Mouse (Mus musculus): Measurements from ENCODE around the gene Hist2h2ac. TPM values are rescaled to one million over a fixed set of nuclear protein-coding genes. Genes with fewer than 3 reads are reported as not detected.
"Not testable (repeated sequence)": the region's sequence is repeated elsewhere in the genome, so short reads cannot be mapped to it uniquely, and the experiment has no call there.

The Hist2h2ac gene
- 1.3 TPM for polyA plus RNA-seq (2012; fragmentation: generic; extraction: Trizol)

DNA sequence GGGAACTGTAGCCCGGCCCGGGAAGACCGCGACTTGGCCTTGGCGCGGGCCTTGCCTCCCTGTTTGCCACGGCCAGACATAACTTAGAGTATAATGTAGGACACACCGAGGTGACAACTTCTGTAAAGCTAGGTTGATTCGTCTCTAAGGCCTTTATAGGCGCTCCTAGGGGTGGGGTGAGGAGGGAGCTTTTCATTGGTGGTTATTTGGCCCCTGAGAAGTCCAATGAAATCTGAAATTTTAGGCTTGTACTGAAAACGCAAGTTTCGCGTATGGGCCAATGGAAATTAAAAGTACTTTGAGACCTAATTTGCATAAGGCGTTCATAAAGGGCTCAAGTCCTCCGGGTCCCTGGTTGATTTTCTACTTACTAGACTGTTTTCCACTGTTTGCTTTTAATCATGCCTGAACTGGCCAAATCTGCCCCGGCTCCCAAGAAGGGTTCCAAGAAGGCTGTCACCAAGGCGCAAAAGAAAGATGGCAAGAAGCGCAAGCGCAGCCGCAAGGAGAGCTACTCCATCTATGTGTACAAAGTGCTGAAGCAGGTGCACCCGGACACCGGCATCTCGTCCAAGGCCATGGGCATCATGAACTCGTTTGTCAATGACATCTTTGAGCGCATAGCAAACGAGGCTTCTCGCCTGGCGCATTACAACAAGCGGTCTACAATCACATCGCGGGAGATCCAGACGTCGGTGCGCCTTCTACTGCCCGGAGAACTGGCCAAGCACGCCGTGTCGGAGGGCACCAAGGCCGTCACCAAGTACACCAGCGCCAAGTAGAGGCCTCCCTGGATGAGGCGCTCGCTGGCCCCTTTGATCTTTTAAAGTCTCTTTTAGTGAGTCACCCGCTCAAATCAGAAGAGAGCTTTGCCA, at the start of gene Hist2h2ac, which contains the start of gene Hist2h2be:
Gene Hist2h2ac, minus strand, starts transcription at position 116 of the 875 bp plus-strand sequence.
Gene Hist2h2be, plus strand, starts transcription at position 355 of the 875 bp plus-strand sequence.
- Histone ChIP-seq H3ac (ENCODE audit: control insufficient read depth, insufficient read length) (peak within 1 kb of the TSS; percentile 59), H3K36me3 (ENCODE audit: control insufficient read depth, insufficient read depth) (no peaks in the 10 kb centered on the region), H3K27me3 (ENCODE audit: control insufficient read depth, insufficient read depth, insufficient read length) (no peaks in the 10 kb centered on the region), H3K79me2 (ENCODE audit: control insufficient read depth, insufficient read depth) (no peaks in the 10 kb centered on the region), H3K4me2 (ENCODE audit: low read depth) (peak within 1 kb of the TSS; percentile 96), H3K4me3 (peak within 1 kb of the TSS; percentile 47)
- TF ChIP-seq MYOD1 (IDR thresholded peaks at IDR 0.05; ENCODE audit: control insufficient read depth in 1 of 3, insufficient read length in 2 of 3, low read depth in 2 of 3), result peak in 1 of 3 experiments; percentile 49
- TF ChIP-seq USF1 (IDR thresholded peaks at IDR 0.05; ENCODE audit: low read depth), result no peak
- no peak for TF ChIP-seq MYOG (IDR thresholded peaks at IDR 0.05; ENCODE audit: control insufficient read depth in 1 of 3, insufficient read depth in 1 of 3, insufficient read length in 2 of 3, low read depth in 2 of 3)
- no peak for TF ChIP-seq MAX (IDR thresholded peaks at IDR 0.05; ENCODE audit: low read depth)
- peak; percentile 73 for TF ChIP-seq POLR2AphosphoS2 (IDR thresholded peaks at IDR 0.05; ENCODE audit: insufficient read length, low read depth)
- no peak for TF ChIP-seq SRF (IDR thresholded peaks at IDR 0.05; ENCODE audit: control insufficient read depth, insufficient read length, low read depth)
- no peak for TF ChIP-seq REST (IDR thresholded peaks at IDR 0.05; ENCODE audit: insufficient read depth, insufficient read length)
- TF ChIP-seq POLR2A (IDR thresholded peaks at IDR 0.05; ENCODE audit: insufficient read length, low read depth), result peak; percentile 69
- no peak for TF ChIP-seq TCF3 (IDR thresholded peaks at IDR 0.05; ENCODE audit: insufficient read length, low read depth)
- TF ChIP-seq TCF12 (IDR thresholded peaks at IDR 0.05; ENCODE audit: insufficient read depth, poor library complexity, severe bottlenecking), result no peak

DNA sequence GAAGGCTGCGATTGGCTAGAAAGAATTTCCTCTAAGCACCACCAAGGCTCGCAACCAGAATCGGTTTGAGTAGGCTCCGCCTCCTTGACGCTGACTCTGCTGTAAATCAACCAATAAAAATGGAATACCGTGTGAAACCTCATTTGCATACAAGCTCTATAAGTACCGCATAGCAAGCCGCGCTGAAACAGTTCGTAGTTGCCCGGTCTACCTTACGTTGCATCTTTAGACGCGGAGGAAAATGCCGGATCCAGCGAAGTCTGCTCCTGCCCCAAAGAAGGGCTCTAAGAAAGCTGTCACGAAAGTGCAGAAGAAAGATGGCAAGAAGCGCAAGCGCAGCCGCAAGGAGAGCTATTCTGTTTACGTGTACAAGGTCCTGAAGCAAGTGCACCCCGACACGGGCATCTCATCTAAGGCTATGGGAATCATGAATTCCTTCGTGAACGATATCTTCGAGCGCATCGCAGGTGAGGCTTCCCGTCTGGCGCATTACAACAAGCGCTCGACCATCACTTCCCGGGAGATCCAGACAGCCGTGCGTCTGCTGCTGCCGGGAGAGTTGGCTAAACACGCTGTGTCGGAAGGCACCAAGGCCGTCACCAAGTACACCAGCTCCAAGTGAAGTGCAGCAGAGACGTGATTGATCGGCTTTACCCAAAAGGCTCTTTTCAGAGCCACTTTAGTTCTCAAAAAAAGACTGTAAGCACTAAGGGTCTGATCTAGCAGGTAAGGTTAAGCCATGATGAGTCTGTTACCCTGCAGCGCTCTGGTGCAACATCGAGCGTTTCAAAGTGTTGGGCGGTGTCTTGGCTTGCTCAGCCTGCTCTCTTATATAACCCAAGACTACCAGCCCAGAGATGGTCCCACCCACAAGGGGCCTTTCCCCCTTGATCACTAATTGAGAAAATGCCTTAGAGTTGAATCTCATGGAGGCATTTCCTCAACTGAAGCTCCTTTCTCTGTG, 49.1 kb upstream of the Hist2h2ac start, which contains the start of gene Hist2h2bb:
Gene Hist2h2bb, plus strand, starts transcription at position 242 of the 964 bp plus-strand sequence.
- Histone ChIP-seq H3K27me3 (ENCODE audit: control insufficient read depth, insufficient read depth, insufficient read length) (no peaks in the 10 kb centered on the region), H3K4me3 (peak within 1 kb of the TSS; percentile 46), H3K4me2 (ENCODE audit: low read depth) (peak within 1 kb of the TSS; percentile 82), H3K79me2 (ENCODE audit: control insufficient read depth, insufficient read depth) (no peaks in the 10 kb centered on the region), H3K36me3 (ENCODE audit: control insufficient read depth, insufficient read depth) (no peaks in the 10 kb centered on the region), H3ac (ENCODE audit: control insufficient read depth, insufficient read length) (peak within 1 kb of the TSS; percentile 46)
- no peak for TF ChIP-seq SRF (IDR thresholded peaks at IDR 0.05; ENCODE audit: control insufficient read depth, insufficient read length, low read depth)
- TF ChIP-seq MYOG (IDR thresholded peaks at IDR 0.05; ENCODE audit: control insufficient read depth in 1 of 3, insufficient read depth in 1 of 3, insufficient read length in 2 of 3, low read depth in 2 of 3), result no peak
- no peak for TF ChIP-seq MYOD1 (IDR thresholded peaks at IDR 0.05; ENCODE audit: control insufficient read depth in 1 of 3, insufficient read length in 2 of 3, low read depth in 2 of 3)
- TF ChIP-seq POLR2AphosphoS2 (IDR thresholded peaks at IDR 0.05; ENCODE audit: insufficient read length, low read depth), result peak; percentile 99
- TF ChIP-seq POLR2A (IDR thresholded peaks at IDR 0.05; ENCODE audit: insufficient read length, low read depth), result peak; percentile 89
- no peak for TF ChIP-seq E2F4 (IDR thresholded peaks at IDR 0.05; ENCODE audit: insufficient read depth)
- 0 out of 2 replicates have a peak, but pooled peaks have one; percentile 2 for TF ChIP-seq CEBPB (IDR thresholded peaks at IDR 0.05; ENCODE audit: insufficient read depth, poor library complexity, severe bottlenecking)
- TF ChIP-seq TCF3 (IDR thresholded peaks at IDR 0.05; ENCODE audit: insufficient read length, low read depth), result no peak

DNA sequence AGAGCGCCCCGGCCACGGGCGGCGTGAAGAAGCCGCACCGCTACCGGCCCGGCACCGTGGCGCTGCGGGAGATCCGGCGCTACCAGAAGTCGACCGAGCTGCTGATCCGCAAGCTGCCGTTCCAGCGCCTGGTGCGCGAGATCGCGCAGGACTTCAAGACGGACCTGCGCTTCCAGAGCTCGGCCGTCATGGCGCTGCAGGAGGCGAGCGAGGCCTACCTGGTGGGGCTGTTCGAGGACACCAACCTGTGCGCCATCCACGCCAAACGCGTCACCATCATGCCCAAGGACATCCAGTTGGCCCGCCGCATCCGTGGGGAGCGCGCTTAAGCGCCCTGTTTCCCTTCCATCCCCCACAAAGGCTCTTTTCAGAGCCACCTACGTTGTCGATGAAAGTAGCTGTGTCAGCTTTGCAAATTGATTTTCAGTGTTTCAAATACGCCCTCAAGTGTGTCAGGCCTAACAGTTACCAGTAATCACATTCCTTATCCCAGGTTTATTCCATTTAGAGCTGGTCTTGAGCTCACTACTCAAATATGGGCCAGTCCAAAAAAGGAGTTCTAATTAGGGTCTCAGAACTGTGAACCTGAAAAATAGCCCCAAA, 48.2 kb upstream of the Hist2h2ac start:
- not testable (repeated sequence) for H3K27me3 ChIP-seq (ENCODE audit: control insufficient read depth, insufficient read depth, insufficient read length); H3K36me3 ChIP-seq (ENCODE audit: control insufficient read depth, insufficient read depth); H3K79me2 ChIP-seq (ENCODE audit: control insufficient read depth, insufficient read depth)
- TF ChIP-seq POLR2AphosphoS2 (IDR thresholded peaks at IDR 0.05; ENCODE audit: insufficient read length, low read depth) (peak; percentile 90), POLR2A (IDR thresholded peaks at IDR 0.05; ENCODE audit: insufficient read length, low read depth) (peak; percentile 84)
- H3K4me3 ChIP-seq, result peak overlapping the region; percentile 46
- peak overlapping the region; percentile 46 for H3ac ChIP-seq (ENCODE audit: control insufficient read depth, insufficient read length)
- H3K4me2 ChIP-seq (ENCODE audit: low read depth), result peak overlapping the region; percentile 82

DNA sequence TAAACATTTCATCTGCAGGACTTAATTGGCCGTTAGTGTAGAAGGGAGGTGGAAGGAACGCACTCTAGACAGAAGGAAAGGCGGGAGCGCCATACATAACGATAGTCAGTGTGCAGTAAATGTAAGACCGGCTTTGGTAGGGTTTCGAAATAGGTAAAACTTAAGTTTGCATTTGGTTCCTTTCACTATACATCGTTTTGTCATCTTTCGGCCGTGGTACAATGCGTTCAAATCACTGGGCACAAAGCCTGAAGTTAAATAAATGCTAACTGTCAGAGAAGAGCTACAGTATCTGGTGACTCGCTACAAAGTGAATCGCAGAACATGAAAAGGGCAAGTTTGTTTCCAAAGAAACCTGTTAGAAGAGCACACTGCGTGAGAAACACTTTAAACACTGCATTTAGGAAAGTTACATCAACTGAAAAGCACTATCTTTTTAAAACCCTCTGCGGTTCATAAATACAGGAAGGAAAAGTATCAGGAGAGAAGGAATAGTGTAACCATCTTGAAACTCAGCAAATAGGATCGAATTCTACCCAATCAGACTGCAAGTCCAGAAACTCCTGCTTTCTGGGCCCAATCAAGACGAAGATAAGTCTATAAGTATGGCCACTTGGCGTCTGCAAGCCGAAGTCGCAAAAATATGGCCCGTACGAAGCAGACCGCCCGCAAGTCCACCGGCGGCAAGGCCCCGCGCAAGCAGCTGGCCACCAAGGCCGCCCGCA, 47.5 kb upstream of the Hist2h2ac start, which contains the start of gene Hist2h3b:
Gene Hist2h3b, plus strand, starts transcription at position 604 of the 725 bp plus-strand sequence.
- Histone ChIP-seq H3K27me3 (ENCODE audit: control insufficient read depth, insufficient read depth, insufficient read length) (no peaks in the 10 kb centered on the region), H3K4me3 (peak within 1 kb of the TSS; percentile 46), H3ac (ENCODE audit: control insufficient read depth, insufficient read length) (peak within 1 kb of the TSS; percentile 46), H3K36me3 (ENCODE audit: control insufficient read depth, insufficient read depth) (no peaks in the 10 kb centered on the region), H3K79me2 (ENCODE audit: control insufficient read depth, insufficient read depth) (no peaks in the 10 kb centered on the region), H3K4me2 (ENCODE audit: low read depth) (peak within 1 kb of the TSS; percentile 82)
- TF ChIP-seq CEBPB (IDR thresholded peaks at IDR 0.05; ENCODE audit: insufficient read depth, poor library complexity, severe bottlenecking), result 0 out of 2 replicates have a peak, but pooled peaks have one; percentile 40
- TF ChIP-seq POLR2A (IDR thresholded peaks at IDR 0.05; ENCODE audit: insufficient read length, low read depth), result peak; percentile 85
- TF ChIP-seq POLR2AphosphoS2 (IDR thresholded peaks at IDR 0.05; ENCODE audit: insufficient read length, low read depth), result peak; percentile 92
- TF ChIP-seq TCF3 (IDR thresholded peaks at IDR 0.05; ENCODE audit: insufficient read length, low read depth), result no peak

All from myocyte (in vitro differentiated cells).